Mouse (Mus musculus): Measurements from ENCODE around the gene Lamb3. TPM values are rescaled to one million over a fixed set of nuclear protein-coding genes. Genes with fewer than 3 reads are reported as not detected.
"Not testable (repeated sequence)": the region's sequence is repeated elsewhere in the genome, so short reads cannot be mapped to it uniquely, and the experiment has no call there.

Gene Lamb3
- total RNA-seq, 2 experiments from 2014 or later: 2.4 to 3.2 TPM

GRCm38 (mm10) chr1:193243571-193244193 lies 36.2 kb downstream of the Lamb3 start:
- peak; percentile 25 for DNase-seq (ENCODE audit: low spot score)

GRCm38 (mm10) chr1:193244235-193244634 lies 36.7 kb downstream of the Lamb3 start:
- no peak for DNase-seq (ENCODE audit: low spot score)

GRCm38 (mm10) chr1:193250026-193250425 lies 42.5 kb downstream of the Lamb3 start:
- DNase-seq (ENCODE audit: low spot score): no peak

GRCm38 (mm10) chr1:193251386-193251785 lies 43.9 kb downstream of the Lamb3 start:
- DNase-seq (ENCODE audit: low spot score): no peak

- no peak for DNase-seq (ENCODE audit: low spot score)
These were observed 45.1 kb downstream of the Lamb3 start for GRCm38 (mm10) chr1:193252616-193253015.

GRCm38 (mm10) chr1:193253895-193254294 lies 46.4 kb downstream of the Lamb3 start:
- not testable (repeated sequence) for DNase-seq (ENCODE audit: low spot score)

- DNase-seq (ENCODE audit: low spot score): no peak
These were observed 47.5 kb downstream of the Lamb3 start for GRCm38 (mm10) chr1:193255032-193255431.

GRCm38 (mm10) chr1:193255488-193256288 lies 48.2 kb downstream of the Lamb3 start:
- peak; percentile 79 for DNase-seq (ENCODE audit: low spot score)

- DNase-seq (ENCODE audit: low spot score): no peak
These were observed 48.7 kb downstream of the Lamb3 start for GRCm38 (mm10) chr1:193256289-193256577.

GRCm38 (mm10) chr1:193256621-193257098 lies 49.2 kb downstream of the Lamb3 start:
- DNase-seq (ENCODE audit: low spot score): no peak

- no peak for DNase-seq (ENCODE audit: low spot score)
These were observed 52.1 kb downstream of the Lamb3 start for GRCm38 (mm10) chr1:193259559-193259958.

- DNase-seq (ENCODE audit: low spot score): peak; percentile 43
These were observed 54.5 kb downstream of the Lamb3 start for GRCm38 (mm10) chr1:193261897-193262548.

- DNase-seq (ENCODE audit: low spot score): no peak
These were observed 55.8 kb downstream of the Lamb3 start for GRCm38 (mm10) chr1:193263026-193263907.

- DNase-seq (ENCODE audit: low spot score): no peak
These were observed 56.6 kb downstream of the Lamb3 start, which contains the start of gene Hsd11b1 for GRCm38 (mm10) chr1:193263955-193264598. Gene Hsd11b1, minus strand, starts transcription at chr1:193264075.

GRCm38 (mm10) chr1:193265734-193266133 lies 58.2 kb downstream of the Lamb3 start:
- DNase-seq (ENCODE audit: low spot score): no peak

GRCm38 (mm10) chr1:193270965-193271763 lies 63.7 kb downstream of the Lamb3 start:
- peak; percentile 31 for DNase-seq (ENCODE audit: low spot score)

- DNase-seq (ENCODE audit: low spot score): no peak
These were observed 64.8 kb downstream of the Lamb3 start for GRCm38 (mm10) chr1:193272137-193272915.

- DNase-seq (ENCODE audit: low spot score): peak; percentile 88
These were observed 65.6 kb downstream of the Lamb3 start, which contains the start of gene G0s2 for GRCm38 (mm10) chr1:193272916-193273601. Gene G0s2, minus strand, starts transcription at chr1:193273217.

Measured in gastrocnemius, adult 18-20 months (tissue).